Mouse (Mus musculus): ENCODE results near the gene Slc8b1. TPM values are rescaled to one million over a fixed set of nuclear protein-coding genes. Genes with fewer than 3 reads are reported as not detected.

Slc8b1 gene
- total RNA-seq, 1 experiment, result 20.5 TPM

- Histone ChIP-seq H3K27ac (ENCODE audit: insufficient read depth, low read depth, low read length, poor library complexity, severe bottlenecking) (no peak overlapping the region), H3K4me3 (ENCODE audit: insufficient read depth in 1 of 2, low read depth in 1 of 2, low read length in 2 of 2, poor library complexity in 1 of 2, severe bottlenecking in 1 of 2) (no peak overlapping the region), H3K9me3 (ENCODE audit: control insufficient read depth, insufficient read depth, low read depth, low read length) (no peaks in the 10 kb centered on the region), H3K36me3 (ENCODE audit: control insufficient read depth, insufficient read depth, low read length, poor library complexity, severe bottlenecking) (no peaks in the 10 kb centered on the region), H3K4me1 (ENCODE audit: control insufficient read depth in 2 of 2, insufficient read depth in 2 of 2, low read length in 2 of 2, poor library complexity in 1 of 2) (no peaks in the 10 kb centered on the region), H3K9ac (ENCODE audit: insufficient read depth, low read depth, low read length, poor library complexity, severe bottlenecking) (no peak overlapping the region)
- TF ChIP-seq CHD2 (IDR thresholded peaks at IDR 0.05; ENCODE audit: low read depth, low read length), result no peak
- no peak for TF ChIP-seq HCFC1 (IDR thresholded peaks at IDR 0.05; ENCODE audit: borderline replicate concordance, insufficient read depth, low read length)
- no peak for TF ChIP-seq ZNF384 (IDR thresholded peaks at IDR 0.05; ENCODE audit: low read depth, low read length)
- no peak for TF ChIP-seq MAFK (IDR thresholded peaks at IDR 0.05; ENCODE audit: insufficient read depth, low read depth, low read length)
- no peak for TF ChIP-seq ZC3H11A (IDR thresholded peaks at IDR 0.05; ENCODE audit: borderline replicate concordance, low read depth, low read length)
- in situ Hi-C loops (cut with MboI; ENCODE audit: low sequenced_read_pairs in 2 of 2, unreplicated experiment in 2 of 2), result no loop called here
- DNase-seq (ENCODE audit: low read depth, low spot score), result no peak
These were observed 45.1 kb upstream of the Slc8b1 start for GRCm38 (mm10) chr5:120465860-120466259.

- TF ChIP-seq CHD2 (IDR thresholded peaks at IDR 0.05; ENCODE audit: low read depth, low read length) (no peak), ZC3H11A (IDR thresholded peaks at IDR 0.05; ENCODE audit: borderline replicate concordance, low read depth, low read length) (no peak), ZNF384 (IDR thresholded peaks at IDR 0.05; ENCODE audit: low read depth, low read length) (no peak), HCFC1 (IDR thresholded peaks at IDR 0.05; ENCODE audit: borderline replicate concordance, insufficient read depth, low read length) (no peak), MAFK (IDR thresholded peaks at IDR 0.05; ENCODE audit: insufficient read depth, low read depth, low read length) (no peak)
- Histone ChIP-seq H3K36me3 (ENCODE audit: control insufficient read depth, insufficient read depth, low read length, poor library complexity, severe bottlenecking) (no peaks in the 10 kb centered on the region), H3K9ac (ENCODE audit: insufficient read depth, low read depth, low read length, poor library complexity, severe bottlenecking) (no peak overlapping the region), H3K27ac (ENCODE audit: insufficient read depth, low read depth, low read length, poor library complexity, severe bottlenecking) (no peak overlapping the region), H3K4me3 (ENCODE audit: insufficient read depth in 1 of 2, low read depth in 1 of 2, low read length in 2 of 2, poor library complexity in 1 of 2, severe bottlenecking in 1 of 2) (no peak overlapping the region), H3K4me1 (ENCODE audit: control insufficient read depth in 2 of 2, insufficient read depth in 2 of 2, low read length in 2 of 2, poor library complexity in 1 of 2) (no peaks in the 10 kb centered on the region), H3K9me3 (ENCODE audit: control insufficient read depth, insufficient read depth, low read depth, low read length) (no peaks in the 10 kb centered on the region)
- DNase-seq (ENCODE audit: low read depth, low spot score), result no peak
- in situ Hi-C loops (cut with MboI; ENCODE audit: low sequenced_read_pairs in 2 of 2, unreplicated experiment in 2 of 2), result no loop called here
These were observed 43.9 kb upstream of the Slc8b1 start for GRCm38 (mm10) chr5:120467026-120467425.

GRCm38 (mm10) chr5:120468336-120468735 lies 42.6 kb upstream of the Slc8b1 start:
- Histone ChIP-seq H3K4me3 (ENCODE audit: insufficient read depth in 1 of 2, low read depth in 1 of 2, low read length in 2 of 2, poor library complexity in 1 of 2, severe bottlenecking in 1 of 2) (no peak overlapping the region), H3K9me3 (ENCODE audit: control insufficient read depth, insufficient read depth, low read depth, low read length) (no peaks in the 10 kb centered on the region), H3K36me3 (ENCODE audit: control insufficient read depth, insufficient read depth, low read length, poor library complexity, severe bottlenecking) (no peaks in the 10 kb centered on the region), H3K27ac (ENCODE audit: insufficient read depth, low read depth, low read length, poor library complexity, severe bottlenecking) (no peak overlapping the region), H3K9ac (ENCODE audit: insufficient read depth, low read depth, low read length, poor library complexity, severe bottlenecking) (no peak overlapping the region), H3K4me1 (ENCODE audit: control insufficient read depth in 2 of 2, insufficient read depth in 2 of 2, low read length in 2 of 2, poor library complexity in 1 of 2) (no peaks in the 10 kb centered on the region)
- no peak for DNase-seq (ENCODE audit: low read depth, low spot score)
- in situ Hi-C loops (cut with MboI; ENCODE audit: low sequenced_read_pairs in 2 of 2, unreplicated experiment in 2 of 2), result no loop called here
- TF ChIP-seq CHD2 (IDR thresholded peaks at IDR 0.05; ENCODE audit: low read depth, low read length) (no peak), HCFC1 (IDR thresholded peaks at IDR 0.05; ENCODE audit: borderline replicate concordance, insufficient read depth, low read length) (no peak), ZC3H11A (IDR thresholded peaks at IDR 0.05; ENCODE audit: borderline replicate concordance, low read depth, low read length) (no peak), ZNF384 (IDR thresholded peaks at IDR 0.05; ENCODE audit: low read depth, low read length) (no peak), MAFK (IDR thresholded peaks at IDR 0.05; ENCODE audit: insufficient read depth, low read depth, low read length) (no peak)

- no peaks in the 10 kb centered on the region for H3K4me1 ChIP-seq (ENCODE audit: control insufficient read depth in 2 of 2, insufficient read depth in 2 of 2, low read length in 2 of 2, poor library complexity in 1 of 2)
- no peaks in the 10 kb centered on the region for H3K9me3 ChIP-seq (ENCODE audit: control insufficient read depth, insufficient read depth, low read depth, low read length)
- in situ Hi-C loops (cut with MboI; ENCODE audit: low sequenced_read_pairs in 2 of 2, unreplicated experiment in 2 of 2), result no loop called here
- TF ChIP-seq CHD2 (IDR thresholded peaks at IDR 0.05; ENCODE audit: low read depth, low read length) (no peak), ZC3H11A (IDR thresholded peaks at IDR 0.05; ENCODE audit: borderline replicate concordance, low read depth, low read length) (no peak), HCFC1 (IDR thresholded peaks at IDR 0.05; ENCODE audit: borderline replicate concordance, insufficient read depth, low read length) (no peak), MAFK (IDR thresholded peaks at IDR 0.05; ENCODE audit: insufficient read depth, low read depth, low read length) (no peak)
- no peaks in the 10 kb centered on the region for H3K36me3 ChIP-seq (ENCODE audit: control insufficient read depth, insufficient read depth, low read length, poor library complexity, severe bottlenecking)
- no peak for DNase-seq (ENCODE audit: low read depth, low spot score)
- no peak overlapping the region for H3K4me3 ChIP-seq (ENCODE audit: insufficient read depth in 1 of 2, low read depth in 1 of 2, low read length in 2 of 2, poor library complexity in 1 of 2, severe bottlenecking in 1 of 2)
- no peak overlapping the region for H3K9ac ChIP-seq (ENCODE audit: insufficient read depth, low read depth, low read length, poor library complexity, severe bottlenecking)
- H3K27ac ChIP-seq (ENCODE audit: insufficient read depth, low read depth, low read length, poor library complexity, severe bottlenecking), result no peak overlapping the region
These were observed 42.1 kb upstream of the Slc8b1 start for GRCm38 (mm10) chr5:120468830-120469229.

GRCm38 (mm10) chr5:120471538-120471937 lies 39.4 kb upstream of the Slc8b1 start:
- TF ChIP-seq ZNF384 (IDR thresholded peaks at IDR 0.05; ENCODE audit: low read depth, low read length) (no peak), CHD2 (IDR thresholded peaks at IDR 0.05; ENCODE audit: low read depth, low read length) (no peak), HCFC1 (IDR thresholded peaks at IDR 0.05; ENCODE audit: borderline replicate concordance, insufficient read depth, low read length) (no peak), ZC3H11A (IDR thresholded peaks at IDR 0.05; ENCODE audit: borderline replicate concordance, low read depth, low read length) (no peak), MAFK (IDR thresholded peaks at IDR 0.05; ENCODE audit: insufficient read depth, low read depth, low read length) (no peak)
- H3K36me3 ChIP-seq (ENCODE audit: control insufficient read depth, insufficient read depth, low read length, poor library complexity, severe bottlenecking), result no peaks in the 10 kb centered on the region
- peaks cover 0 to 2% of the 10 kb centered on the region in 2 experiments; a peak in 1 of 4 replicates for H3K4me1 ChIP-seq (ENCODE audit: control insufficient read depth in 2 of 2, insufficient read depth in 2 of 2, low read length in 2 of 2, poor library complexity in 1 of 2)
- no peak overlapping the region for H3K9ac ChIP-seq (ENCODE audit: insufficient read depth, low read depth, low read length, poor library complexity, severe bottlenecking)
- no peak overlapping the region for H3K4me3 ChIP-seq (ENCODE audit: insufficient read depth in 1 of 2, low read depth in 1 of 2, low read length in 2 of 2, poor library complexity in 1 of 2, severe bottlenecking in 1 of 2)
- no peak for DNase-seq (ENCODE audit: low read depth, low spot score)
- H3K9me3 ChIP-seq (ENCODE audit: control insufficient read depth, insufficient read depth, low read depth, low read length), result no peaks in the 10 kb centered on the region
- no peak overlapping the region for H3K27ac ChIP-seq (ENCODE audit: insufficient read depth, low read depth, low read length, poor library complexity, severe bottlenecking)
- in situ Hi-C loops (cut with MboI; ENCODE audit: low sequenced_read_pairs in 2 of 2, unreplicated experiment in 2 of 2), result no loop called here
